Mouse (Mus musculus) cerebellum, adult 2 months (tissue): ENCODE data around the gene Olfr790. TPM values are rescaled to one million over a fixed set of nuclear protein-coding genes. Genes with fewer than 3 reads are reported as not detected.

Experiments
- DNase-seq, 2 experiments: peaks; one replicate each; pipeline ENCODE4 v3.0.0; 2021
- H3K27ac ChIP-seq: fragments of 200-500 bp; 2 replicates; pipeline ENCODE4 v1.5.1; 2012; ENCODE audit warnings: low read length, control low read depth, inconsistent platforms; ENCODE audit not compliant: insufficient read depth
- H3K27me3 ChIP-seq: fragments of 200-500 bp; 2 replicates; pipeline ENCODE4 v1.6.1; 2012; ENCODE audit warnings: inconsistent platforms, mild to moderate bottlenecking, low read length, moderate library complexity; ENCODE audit not compliant: control insufficient read depth, insufficient read depth
- H3K4me1 ChIP-seq: fragments of 200-500 bp; 2 replicates; pipeline ENCODE4 v1.6.1; 2011; ENCODE audit warnings: low read length; ENCODE audit not compliant: control insufficient read depth, insufficient read depth
- H3K4me3 ChIP-seq: fragments of 200-500 bp; replicated peaks from 2 replicates; pipeline ENCODE3; 2011; ENCODE audit warnings: mild to moderate bottlenecking, low read depth, low read length, control low read depth; ENCODE audit not compliant: insufficient read depth
- CTCF ChIP-seq: fragments of 200-500 bp; IDR thresholded peaks from 2 replicates; pipeline ENCODE4 v1.5.1; 2011; ENCODE audit warnings: low read depth, mild to moderate bottlenecking, control low read depth, low read length, moderate library complexity, borderline replicate concordance; ENCODE audit not compliant: insufficient read depth
- POLR2A ChIP-seq: fragments of 200-500 bp; IDR thresholded peaks from 2 replicates; pipeline ENCODE4 v1.6.1; 2011; ENCODE audit warnings: low read length, control low read depth, borderline replicate concordance; ENCODE audit not compliant: insufficient read depth
- WGBS: fragments of 180-500 bp; shearing (Covaris S2); methylation state at CpG from one replicate; pipeline ENCODE4 v1.1.7; 2018; 5-methylcytosine and 5-hydroxymethylcytosine counted together
- polyA plus RNA-seq: library from polyadenylated mRNA; depleted of rRNA; stranded (reverse); fragments of >200 nt; gene quantifications from 2 replicates; pipeline ENCODE4 v1.2.3, GENCODE M21; 2012; rRNA removed

Gene Olfr790
- polyA plus RNA-seq, 1 experiment = not detected

DNA sequence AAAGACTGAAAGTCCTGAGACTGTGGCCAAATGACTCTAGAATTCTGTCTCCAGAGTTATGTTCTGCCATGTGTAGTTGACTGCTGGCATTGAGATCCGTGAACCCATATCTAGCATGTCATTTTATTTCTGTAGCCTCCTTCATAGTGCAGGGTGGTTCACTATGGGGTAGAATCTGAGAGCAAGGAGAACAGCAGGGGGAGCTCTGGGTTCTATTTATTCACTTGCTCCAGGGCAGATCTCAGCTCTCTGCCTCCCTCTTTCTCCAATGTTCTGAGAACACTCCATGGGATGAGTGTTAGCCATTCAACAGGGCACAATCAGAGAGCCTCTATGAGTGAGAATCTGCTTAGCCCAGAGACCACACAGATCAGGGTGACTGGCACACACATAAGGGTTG lies 51.1 kb downstream of the Olfr790 start:
- H3K4me1 ChIP-seq = no peaks in the 10 kb centered on the region
- H3K27me3 ChIP-seq = no peaks in the 10 kb centered on the region
- H3K4me3 ChIP-seq = no peak overlapping the region
- H3K27ac ChIP-seq = no peak overlapping the region
- WGBS = 50% methylated on average over 1 of the region's 1 CpGs
- TF ChIP-seq POLR2A (no peak), CTCF (no peak)
- DNase-seq = no peak

Other genes with a start within 250 kb of the Olfr790 start
- gene Olfr776, start 239.4 kb upstream of the Olfr790 start, polyA plus RNA-seq = not detected in 2 replicates
- not detected in 2 replicates for gene Olfr777, start 227.0 kb upstream of the Olfr790 start, polyA plus RNA-seq
- gene Olfr780, start 180.4 kb upstream of the Olfr790 start, polyA plus RNA-seq = not detected in 2 replicates
- gene Olfr781, start 169.6 kb upstream of the Olfr790 start, polyA plus RNA-seq = not detected in 2 replicates
- not detected in 2 replicates for gene Olfr782, start 149.6 kb upstream of the Olfr790 start, polyA plus RNA-seq
- gene Olfr784, start 114.4 kb upstream of the Olfr790 start, polyA plus RNA-seq = 0.06 and 0.08 TPM in 2 replicates
- gene Olfr785, start 93.1 kb upstream of the Olfr790 start, polyA plus RNA-seq = not detected in 2 replicates
- gene Olfr786, start 71.2 kb upstream of the Olfr790 start, polyA plus RNA-seq = not detected in 2 replicates
- gene Olfr787, start 36.6 kb upstream of the Olfr790 start, polyA plus RNA-seq = not detected in 2 replicates
- not detected in 2 replicates for gene Olfr788, start 27.5 kb upstream of the Olfr790 start, polyA plus RNA-seq
- gene Olfr789, start 13.7 kb upstream of the Olfr790 start, polyA plus RNA-seq = not detected in 2 replicates
- not detected in 2 replicates for gene Olfr791, start 23.3 kb downstream of the Olfr790 start, polyA plus RNA-seq
- gene Olfr792, start 40.7 kb downstream of the Olfr790 start, polyA plus RNA-seq = not detected in 2 replicates
- gene Olfr794, start 69.2 kb downstream of the Olfr790 start, polyA plus RNA-seq = not detected in 2 replicates
- gene Olfr796, start 114.1 kb downstream of the Olfr790 start, polyA plus RNA-seq = not detected in 2 replicates
- gene Olfr798, start 129.4 kb downstream of the Olfr790 start, polyA plus RNA-seq = not detected in 2 replicates
- not detected in 2 replicates for gene Olfr799, start 139.0 kb downstream of the Olfr790 start, polyA plus RNA-seq
- gene Olfr800, start 159.2 kb downstream of the Olfr790 start, polyA plus RNA-seq = not detected in 2 replicates
- gene Olfr801, start 175.4 kb downstream of the Olfr790 start, polyA plus RNA-seq = not detected in 2 replicates
- not detected in 2 replicates for gene Olfr802, start 189.7 kb downstream of the Olfr790 start, polyA plus RNA-seq
- not detected in 2 replicates for gene Olfr803, start 195.8 kb downstream of the Olfr790 start, polyA plus RNA-seq
- gene Olfr804, start 204.7 kb downstream of the Olfr790 start, polyA plus RNA-seq = not detected in 2 replicates
- gene Olfr805, start 230.9 kb downstream of the Olfr790 start, polyA plus RNA-seq = not detected in 2 replicates
- gene Olfr806, start 243.4 kb downstream of the Olfr790 start, polyA plus RNA-seq = not detected in 2 replicates